Mouse (Mus musculus): ENCODE measurements around the gene Cse1l.
A peak's percentile ranks its signal among the peaks of the same experiment; 100 is the strongest.

The Cse1l gene

DNA sequence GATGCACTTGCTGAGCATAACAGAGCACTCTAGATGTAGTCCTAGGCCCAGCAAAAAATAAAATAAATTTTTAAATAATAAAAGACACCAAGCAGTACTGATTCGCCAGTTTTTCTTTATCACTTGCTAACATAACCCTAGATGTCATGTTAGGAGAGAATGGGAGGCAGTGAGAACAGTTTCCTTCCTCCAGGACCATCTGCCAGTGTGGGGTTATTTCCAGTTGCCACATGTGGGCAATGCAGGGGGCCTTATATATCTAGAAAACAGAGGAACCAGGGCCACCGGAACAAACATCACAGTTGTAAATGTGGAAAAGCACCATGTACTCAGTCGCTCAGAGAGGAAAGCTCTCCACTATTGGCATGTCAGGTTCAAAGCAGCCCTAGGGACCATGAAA lies 71.7 kb downstream of the Cse1l start:
- DNase-seq = no peak

DNA sequence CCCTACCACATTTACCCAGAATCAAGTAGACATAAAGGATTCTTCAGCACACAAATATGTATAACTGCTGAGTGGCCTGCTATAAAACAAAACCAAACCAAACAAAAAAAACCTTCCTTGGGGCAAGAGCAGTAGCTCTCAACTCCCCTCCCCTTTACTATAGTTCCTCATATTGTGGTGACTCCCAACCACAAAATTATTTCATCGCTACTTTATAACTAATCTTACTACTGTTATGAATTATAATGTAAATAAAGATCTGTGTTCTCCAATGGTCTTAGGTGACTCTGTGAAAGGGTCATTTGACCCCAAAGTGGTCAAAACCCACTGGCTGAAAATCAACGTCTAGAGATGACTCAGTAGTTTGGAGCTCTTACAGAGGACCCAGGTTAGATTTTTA lies 74.3 kb downstream of the Cse1l start:
- no peak for DNase-seq

DNA sequence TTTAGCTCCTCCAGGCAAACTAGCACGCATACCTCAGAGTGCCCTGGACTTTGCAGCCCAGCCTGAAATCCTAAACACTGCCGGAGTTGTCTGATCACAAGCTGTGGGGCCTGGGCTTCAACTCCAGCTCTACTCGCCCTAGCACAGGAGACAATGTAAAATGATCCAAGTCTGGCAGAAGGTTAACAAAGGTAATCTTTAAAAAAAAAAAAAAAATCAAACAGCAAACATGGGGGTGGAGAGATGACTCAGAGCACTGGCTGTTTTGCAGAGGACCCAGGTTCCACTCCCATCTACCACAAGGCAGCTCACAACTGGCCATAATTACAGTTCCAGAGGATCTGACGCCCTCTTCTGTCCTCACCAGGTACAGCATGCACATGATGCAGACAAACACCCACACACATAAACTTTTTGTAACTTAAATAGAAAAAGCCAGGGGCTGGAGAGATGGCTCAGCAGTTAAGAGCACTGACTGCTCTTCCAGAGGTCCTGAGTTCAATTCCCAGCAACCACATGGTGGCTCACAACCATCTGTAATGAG lies 77.6 kb downstream of the Cse1l start:
- DNase-seq = no peak

DNA sequence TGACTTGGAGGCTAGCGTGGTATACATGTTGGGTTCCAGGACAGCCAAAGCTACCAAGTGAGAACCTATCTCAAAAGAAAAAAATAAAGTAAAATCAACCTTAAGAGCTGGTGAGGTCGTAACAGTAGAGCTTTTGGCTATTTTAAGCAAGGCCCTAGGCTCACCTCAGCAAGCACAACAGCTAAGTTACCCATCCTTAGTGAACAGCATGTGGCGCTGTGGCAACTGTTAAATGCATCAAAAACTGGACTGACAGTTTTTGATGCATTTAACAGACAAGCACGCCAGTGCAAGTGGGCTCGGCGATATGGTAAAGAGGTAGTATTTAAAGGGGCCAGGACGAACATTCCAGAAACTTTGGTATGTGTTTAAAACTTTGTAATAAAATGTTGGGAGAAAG lies 85.0 kb downstream of the Cse1l start:
- no peak for DNase-seq

DNA sequence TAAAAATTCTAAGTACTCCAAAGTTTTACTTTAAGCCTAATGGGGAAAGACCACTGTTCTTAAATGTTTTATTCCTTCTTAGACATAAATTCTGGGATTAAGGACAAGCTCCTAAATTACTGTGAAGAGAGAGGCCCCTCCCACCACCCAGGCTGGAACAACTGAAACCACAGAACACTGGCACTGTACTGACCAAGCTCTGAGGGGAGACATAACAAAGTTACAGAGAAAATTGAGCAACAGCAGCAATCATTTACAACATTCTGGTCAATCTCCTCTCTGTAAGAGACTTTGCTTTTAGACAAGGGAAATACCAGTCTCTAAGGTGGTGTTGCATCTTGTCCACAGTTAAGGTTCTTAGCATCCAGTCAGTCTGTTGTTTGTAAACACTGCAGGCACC lies 86.1 kb downstream of the Cse1l start:
- DNase-seq = no peak

DNA sequence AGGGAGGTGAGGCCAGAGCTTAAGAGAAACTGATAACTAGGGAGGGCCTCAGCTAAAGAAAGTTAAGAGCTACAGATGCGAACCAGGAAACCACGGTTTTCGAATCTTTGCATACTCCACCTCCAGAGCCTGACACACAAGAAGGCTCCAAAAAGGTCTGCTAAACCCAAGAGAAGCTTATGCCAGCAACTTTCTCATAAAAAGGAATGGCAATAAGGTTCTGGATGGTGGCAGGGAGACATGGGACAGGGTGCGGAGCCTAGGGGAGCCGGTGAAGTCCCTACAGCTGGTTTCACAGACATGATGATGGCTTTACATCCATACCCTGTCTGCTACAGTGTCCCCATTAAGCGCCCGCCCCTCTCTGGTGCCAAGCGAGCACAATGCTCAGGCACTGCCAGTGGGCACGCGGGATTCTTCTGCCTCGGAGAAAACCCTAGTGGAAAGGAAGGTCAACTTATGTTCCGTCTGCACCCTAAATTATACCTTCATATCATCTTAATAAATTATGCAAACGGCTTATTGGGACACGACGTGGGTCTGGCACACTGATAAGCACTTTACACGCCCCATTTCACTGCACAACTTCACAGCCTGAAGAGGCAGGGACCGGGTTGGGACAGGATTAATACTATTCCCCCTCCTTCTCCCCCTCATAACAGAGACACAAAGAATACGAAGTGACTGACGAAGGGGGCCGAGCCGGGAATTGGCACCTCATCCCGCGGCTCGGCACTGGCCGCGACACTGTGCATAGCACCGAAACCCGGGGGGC lies 89.4 kb downstream of the Cse1l start:
- DNase-seq = peak; percentile 26
